Mouse (Mus musculus): Measurements from ENCODE around the gene Zfp629.
"Not testable (repeated sequence)": the region's sequence is repeated elsewhere in the genome, so short reads cannot be mapped to it uniquely, and the experiment has no call there.

Zfp629 gene

GRCm38 (mm10) chr7:127614891-127615843 is at the start of gene Zfp629:
Gene Zfp629 (minus strand): TSS chr7:127615797.
- peak; percentile 60 to 61 for DNase-seq (ENCODE audit: low spot score in 2 of 2)

- no peak for DNase-seq (ENCODE audit: low spot score in 2 of 2)
These were observed 47.3 kb upstream of the Zfp629 start for GRCm38 (mm10) chr7:127662926-127663325.

GRCm38 (mm10) chr7:127661833-127662232 is 46.2 kb upstream of the Zfp629 start:
- no peak for DNase-seq (ENCODE audit: low spot score in 2 of 2)

GRCm38 (mm10) chr7:127660882-127661281 is 45.3 kb upstream of the Zfp629 start:
- no peak for DNase-seq (ENCODE audit: low spot score in 2 of 2)

- peak; percentile 35 to 49 for DNase-seq (ENCODE audit: low spot score in 2 of 2)
These were observed 41.3 kb upstream of the Zfp629 start for GRCm38 (mm10) chr7:127656946-127657345.

GRCm38 (mm10) chr7:127654318-127654717 is 38.7 kb upstream of the Zfp629 start:
- no peak for DNase-seq (ENCODE audit: low spot score in 2 of 2)

GRCm38 (mm10) chr7:127652050-127652449 is 36.5 kb upstream of the Zfp629 start:
- DNase-seq (ENCODE audit: low spot score in 2 of 2), result no peak

- DNase-seq (ENCODE audit: low spot score in 2 of 2), result no peak
These were observed 36.0 kb upstream of the Zfp629 start for GRCm38 (mm10) chr7:127651624-127652023.

- DNase-seq (ENCODE audit: low spot score in 2 of 2), result no peak
These were observed 33.6 kb upstream of the Zfp629 start for GRCm38 (mm10) chr7:127649206-127649605.

GRCm38 (mm10) chr7:127648516-127649201 is 33.1 kb upstream of the Zfp629 start:
- no peak for DNase-seq (ENCODE audit: low spot score in 2 of 2)

- not testable (repeated sequence) for DNase-seq (ENCODE audit: low spot score in 2 of 2)
These were observed 32.0 kb upstream of the Zfp629 start for GRCm38 (mm10) chr7:127647576-127647975.

GRCm38 (mm10) chr7:127646363-127646762 is 30.8 kb upstream of the Zfp629 start:
- DNase-seq (ENCODE audit: low spot score in 2 of 2), result no peak

GRCm38 (mm10) chr7:127642254-127642653 is 26.7 kb upstream of the Zfp629 start:
- DNase-seq (ENCODE audit: low spot score in 2 of 2), result no peak

GRCm38 (mm10) chr7:127641260-127641659 is 25.7 kb upstream of the Zfp629 start:
- no peak for DNase-seq (ENCODE audit: low spot score in 2 of 2)

- peak; percentile 65 to 67 for DNase-seq (ENCODE audit: low spot score in 2 of 2)
These were observed 21.4 kb upstream of the Zfp629 start for GRCm38 (mm10) chr7:127636963-127637362.

- DNase-seq (ENCODE audit: low spot score in 2 of 2), result no peak
These were observed 15.8 kb upstream of the Zfp629 start for GRCm38 (mm10) chr7:127631416-127631815.

- no peak for DNase-seq (ENCODE audit: low spot score in 2 of 2)
These were observed 13.0 kb upstream of the Zfp629 start for GRCm38 (mm10) chr7:127628646-127629045.

GRCm38 (mm10) chr7:127626471-127626870 is 10.9 kb upstream of the Zfp629 start:
- DNase-seq (ENCODE audit: low spot score in 2 of 2), result no peak

GRCm38 (mm10) chr7:127626039-127626438 is 10.4 kb upstream of the Zfp629 start:
- DNase-seq (ENCODE audit: low spot score in 2 of 2), result no peak

- not testable (repeated sequence) for DNase-seq (ENCODE audit: low spot score in 2 of 2)
These were observed 2.8 kb upstream of the Zfp629 start for GRCm38 (mm10) chr7:127618402-127618801.

GRCm38 (mm10) chr7:127617962-127618361 is 2.4 kb upstream of the Zfp629 start:
- DNase-seq (ENCODE audit: low spot score in 2 of 2), result no peak

GRCm38 (mm10) chr7:127616881-127617280 is 1.3 kb upstream of the Zfp629 start:
- DNase-seq (ENCODE audit: low spot score in 2 of 2), result no peak

- no peak for DNase-seq (ENCODE audit: low spot score in 2 of 2)
These were observed 739 bp upstream of the Zfp629 start for GRCm38 (mm10) chr7:127616336-127616735.
